Mouse (Mus musculus) spleen, adult 2 months (tissue): Measurements from ENCODE around the gene Ubap2l.

Source experiments
- CTCF ChIP-seq: fragments of 200-500 bp; IDR thresholded peaks from 2 replicates; pipeline ENCODE4 v1.5.1; 2011; ENCODE audit warnings: mild to moderate bottlenecking, inconsistent platforms; ENCODE audit not compliant: insufficient read depth, insufficient read length, insufficient replicate concordance; ENCODE audit errors: extremely low read depth
- POLR2A ChIP-seq: fragments of 200-500 bp; IDR thresholded peaks from 2 replicates; pipeline ENCODE4 v1.6.1; 2011; ENCODE audit warnings: low read depth, low read length, inconsistent platforms

DNA sequence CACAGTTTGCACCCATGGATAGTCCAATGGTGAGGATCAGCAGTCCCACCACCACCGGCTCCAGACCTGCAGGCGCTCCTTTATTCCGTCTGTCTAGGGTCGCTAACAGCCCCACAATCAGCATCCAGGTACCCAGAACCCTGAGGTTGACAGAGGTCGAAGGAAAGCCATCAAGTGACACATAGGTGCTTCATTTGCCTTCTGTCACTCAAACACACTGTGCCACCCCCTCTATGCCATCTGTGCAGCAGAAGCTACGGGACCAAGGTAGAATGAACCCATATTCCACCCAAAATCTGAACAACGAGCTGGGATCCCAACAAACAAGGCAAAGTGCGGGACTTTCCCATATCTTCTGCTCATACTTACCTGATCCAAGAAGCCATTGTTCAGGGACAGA lies 86.9 kb downstream of the Ubap2l start:
- TF ChIP-seq CTCF, result no peak
- TF ChIP-seq POLR2A, result no peak
